8 mouse cellular contexts compared by ENCODE assay signal in genomic region chr14:31933441-31933840, GRCm38 (mm10).
DNase-seq lines count a peak whose midpoint lies in the region; ATAC-seq and TF ChIP-seq lines count a peak whose summit lies in the region.

No protein-coding gene starts in this region.

- ATAC-seq in limb, embryonic 11.5 days (ENCODE audit: insufficient number of reproducible peaks, low FRiP score, low TSS enrichment, low read depth): 0 out of 2 replicates have a peak, but pooled peaks have one; percentile 35

- H3K36me3 ChIP-seq in forebrain, embryonic 10.5 days (replicated peaks): no peaks in the 10 kb centered on the region
- no peaks in the 10 kb centered on the region for H3K36me3 ChIP-seq in limb, embryonic 11.5 days (ENCODE audit: control insufficient read depth, insufficient read depth, low read length)

- H3K4me2 ChIP-seq in limb, embryonic 11.5 days (ENCODE audit: low read depth, severe bottlenecking): peak overlapping the region; percentile 65

- H3K9ac ChIP-seq in limb, embryonic 11.5 days (ENCODE audit: low read length): peak overlapping the region; percentile 67

- no peak for DNase-seq in layer of hippocampus, adult 2 months (ENCODE audit: low spot score in 2 of 2)
- DNase-seq in layer of hippocampus, adult 8-10 months (ENCODE audit: low spot score in 2 of 2): no peak
- DNase-seq in forebrain, embryonic 10.5 days (ENCODE audit: extremely low spot score, low spot score): peak; percentile 80
- peak; percentile 43 for DNase-seq in limb, embryonic 11.5 days (ENCODE audit: low spot score)
- DNase-seq in adrenal gland, postnatal 4 days (ENCODE audit: low spot score in 2 of 2): no peak
- DNase-seq in testis, postnatal 14 days (ENCODE audit: low spot score): no peak
- DNase-seq in kidney, postnatal 4 days: no peak

- peak overlapping the region; percentile 54 for H3K4me3 ChIP-seq in layer of hippocampus, adult 2 months
- H3K4me3 ChIP-seq in forebrain, embryonic 10.5 days: peak overlapping the region; percentile 47
- peak overlapping the region; percentile 37 for H3K4me3 ChIP-seq in limb, embryonic 11.5 days (ENCODE audit: low read depth, low read length)
- peak overlapping the region; percentile 54; the same call in 1 of the 2 replicates for H3K4me3 ChIP-seq in olfactory bulb, adult 2 months (ENCODE audit: insufficient read depth, low read depth, low read length)

- no peak for TF ChIP-seq CTCF in layer of hippocampus, adult 2 months (conservative IDR thresholded peaks at IDR 0.05)
- TF ChIP-seq CTCF in olfactory bulb, adult 2 months (IDR thresholded peaks at IDR 0.05; ENCODE audit: insufficient read depth, low read depth, low read length): no peak

- 0% methylated on average over 9 of the region's 9 CpGs for WGBS in forebrain, embryonic 10.5 days
- WGBS in limb, embryonic 11.5 days: under 1% methylated on average over 9 of the region's 9 CpGs
- WGBS in olfactory bulb, adult 2 months: 8% methylated on average over 9 of the region's 9 CpGs

- no peak for TF ChIP-seq POLR2A in olfactory bulb, adult 2 months (IDR thresholded peaks at IDR 0.05; ENCODE audit: insufficient read depth, low read depth, low read length)

- no peaks in the 10 kb centered on the region for H3K27me3 ChIP-seq in forebrain, embryonic 10.5 days (ENCODE audit: poor library complexity, severe bottlenecking)
- no peaks in the 10 kb centered on the region for H3K27me3 ChIP-seq in limb, embryonic 11.5 days (ENCODE audit: control insufficient read depth, insufficient read depth, low read length)

- H3K4me1 ChIP-seq in forebrain, embryonic 10.5 days: peaks cover 65% of the 10 kb centered on the region
- H3K4me1 ChIP-seq in limb, embryonic 11.5 days (ENCODE audit: control insufficient read depth, insufficient read depth, low read length): no peaks in the 10 kb centered on the region
- peaks cover 7% of the 10 kb centered on the region for H3K4me1 ChIP-seq in olfactory bulb, adult 2 months (ENCODE audit: control insufficient read depth, insufficient read depth, low read length)

- peak overlapping the region; percentile 88 for H3K27ac ChIP-seq in layer of hippocampus, adult 2 months
- peak overlapping the region; percentile 90 for H3K27ac ChIP-seq in forebrain, embryonic 10.5 days
- H3K27ac ChIP-seq in limb, embryonic 11.5 days (replicated peaks; ENCODE audit: low read depth, low read length): no peak overlapping the region
- H3K27ac ChIP-seq in olfactory bulb, adult 2 months (ENCODE audit: insufficient read depth, low read depth, low read length): peak overlapping the region; percentile 83; the same call in 1 of the 2 replicates

- peaks cover 7% of the 10 kb centered on the region; the same call in 1 of the 2 replicates for H3K9me3 ChIP-seq in forebrain, embryonic 10.5 days
- no peaks in the 10 kb centered on the region for H3K9me3 ChIP-seq in limb, embryonic 11.5 days (ENCODE audit: control insufficient read depth, low read length)

Comparison
In these comparisons a context has a peak if more than half of its experiments do, and no peak if none do; other contexts are left out.
1. DNase-seq: peak in forebrain, embryonic 10.5 days (single experiment) and limb, embryonic 11.5 days (single experiment); none in layer of hippocampus, adult 2 months (0 of 2), layer of hippocampus, adult 8-10 months (0 of 2), adrenal gland, postnatal 4 days (0 of 2), testis, postnatal 14 days (single experiment) and kidney, postnatal 4 days (0 of 2).
2. Peak in every context shown above with its lines, with median percentiles within 50 percentile points of each other: H3K4me3 ChIP-seq.